Mouse (Mus musculus): Measurements from ENCODE around the gene Vmn2r49.
"Not testable (repeated sequence)": the region's sequence is repeated elsewhere in the genome, so short reads cannot be mapped to it uniquely, and the experiment has no call there.

The Vmn2r49 gene

GRCm38 (mm10) chr7:9992157-9992556 lies at the start of gene Vmn2r49:
Gene Vmn2r49 (minus strand): TSS chr7:9992257.
- not testable (repeated sequence) for DNase-seq (ENCODE audit: low spot score in 2 of 2)

- DNase-seq (ENCODE audit: low spot score in 2 of 2) = not testable (repeated sequence)
These were observed 38.6 kb downstream of the Vmn2r49 start, which contains the start of gene Vmn2r48 for GRCm38 (mm10) chr7:9953485-9953884. Gene Vmn2r48 (minus strand): TSS chr7:9953585.

Data from frontal cortex, postnatal 25 days (tissue).